Mouse (Mus musculus): ENCODE data around the gene Psmb11. TPM values are rescaled to one million over a fixed set of nuclear protein-coding genes. Genes with fewer than 3 reads are reported as not detected.

The Psmb11 gene
- total RNA-seq (2014; rRNA removed) (not detected in 2 replicates), polyA plus RNA-seq (2015; fragmentation: Nextera tagmentation; extraction: Ambion mirVana) (0.27 TPM in 1 of 2 replicates, not detected in the other)

DNA sequence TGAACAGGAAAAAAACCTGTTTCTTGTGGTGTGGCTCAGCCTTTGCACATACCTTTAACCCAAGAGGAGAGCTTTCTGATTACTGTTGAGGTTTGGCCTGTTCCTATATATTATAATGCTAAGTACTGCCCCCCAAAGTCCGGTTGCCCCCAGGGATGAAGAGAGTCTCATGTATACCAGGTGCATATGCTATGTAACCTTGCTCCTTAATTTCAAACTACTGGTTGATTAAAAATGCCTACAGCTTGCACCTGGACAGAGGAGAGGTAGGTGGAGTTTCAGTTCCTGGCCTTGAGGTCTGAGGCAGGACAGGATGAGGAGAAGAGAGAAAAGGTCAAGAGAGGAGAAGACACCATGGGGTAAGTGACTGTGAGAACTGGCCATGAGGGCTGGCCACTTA lies at the start of gene Psmb11:
Gene Psmb11, plus strand, starts transcription at position 301 of the 400 bp plus-strand sequence.
- DNase-seq (ENCODE audit: low spot score) = no peak
- 97% methylated on average over 1 of the region's 1 CpGs for WGBS
- Histone ChIP-seq H3K9me3 (ENCODE audit: low read length) (no peaks in the 10 kb centered on the region), H3K9ac (replicated peaks; ENCODE audit: low read length, poor library complexity, severe bottlenecking) (no peak within 1 kb of the TSS), H3K4me3 (ENCODE audit: low read depth, low read length) (no peak within 1 kb of the TSS), H3K4me1 (ENCODE audit: insufficient read depth, low read length) (0 out of 2 replicates have a peak, but pooled peaks cover 3% of the 10 kb centered on the region), H3K4me2 (ENCODE audit: low read depth, low read length, poor library complexity, severe bottlenecking) (no peak within 1 kb of the TSS), H3K27me3 (ENCODE audit: insufficient read depth, low read length) (no peaks in the 10 kb centered on the region), H3K27ac (ENCODE audit: low read depth, low read length) (no peak within 1 kb of the TSS), H3K36me3 (ENCODE audit: insufficient read depth, low read length) (no peaks in the 10 kb centered on the region)
- no peak for ATAC-seq (ENCODE audit: low FRiP score)
- TF ChIP-seq CTCF (IDR thresholded peaks at IDR 0.05) = no peak

DNA sequence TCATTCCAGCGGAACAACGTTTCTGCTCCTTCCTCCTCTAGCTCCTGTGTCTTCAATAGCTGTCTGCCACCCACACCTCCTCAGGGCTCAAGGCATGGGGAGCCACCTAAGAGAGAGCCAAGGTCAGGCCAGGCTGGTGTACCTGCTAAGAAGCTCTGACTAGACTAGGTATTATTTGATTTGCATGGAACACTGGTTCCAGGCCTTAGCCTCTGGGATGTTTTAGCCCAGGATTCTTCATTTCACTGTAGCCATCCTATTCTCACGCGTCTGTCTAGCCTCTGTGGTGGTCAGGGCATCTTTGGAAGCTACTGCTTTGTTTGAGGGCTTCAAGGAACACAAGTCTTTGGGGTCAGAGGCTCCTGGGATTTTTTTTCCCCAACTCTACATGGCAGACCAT lies 49.1 kb upstream of the Psmb11 start:
- Histone ChIP-seq H3K27me3 (ENCODE audit: insufficient read depth, low read length) (peaks cover 34% of the 10 kb centered on the region), H3K4me1 (ENCODE audit: insufficient read depth, low read length) (0 out of 2 replicates have a peak, but pooled peaks cover 3% of the 10 kb centered on the region), H3K27ac (ENCODE audit: low read depth, low read length) (no peak overlapping the region), H3K9ac (replicated peaks; ENCODE audit: low read length, poor library complexity, severe bottlenecking) (no peak overlapping the region), H3K4me2 (ENCODE audit: low read depth, low read length, poor library complexity, severe bottlenecking) (no peak overlapping the region), H3K36me3 (ENCODE audit: insufficient read depth, low read length) (no peaks in the 10 kb centered on the region), H3K4me3 (ENCODE audit: low read depth, low read length) (no peak overlapping the region), H3K9me3 (ENCODE audit: low read length) (no peaks in the 10 kb centered on the region)
- DNase-seq (ENCODE audit: low spot score) (no peak), ATAC-seq (ENCODE audit: low FRiP score) (no peak)
- WGBS = 33% methylated on average over 4 of the region's 4 CpGs
- no peak for TF ChIP-seq CTCF (IDR thresholded peaks at IDR 0.05)

DNA sequence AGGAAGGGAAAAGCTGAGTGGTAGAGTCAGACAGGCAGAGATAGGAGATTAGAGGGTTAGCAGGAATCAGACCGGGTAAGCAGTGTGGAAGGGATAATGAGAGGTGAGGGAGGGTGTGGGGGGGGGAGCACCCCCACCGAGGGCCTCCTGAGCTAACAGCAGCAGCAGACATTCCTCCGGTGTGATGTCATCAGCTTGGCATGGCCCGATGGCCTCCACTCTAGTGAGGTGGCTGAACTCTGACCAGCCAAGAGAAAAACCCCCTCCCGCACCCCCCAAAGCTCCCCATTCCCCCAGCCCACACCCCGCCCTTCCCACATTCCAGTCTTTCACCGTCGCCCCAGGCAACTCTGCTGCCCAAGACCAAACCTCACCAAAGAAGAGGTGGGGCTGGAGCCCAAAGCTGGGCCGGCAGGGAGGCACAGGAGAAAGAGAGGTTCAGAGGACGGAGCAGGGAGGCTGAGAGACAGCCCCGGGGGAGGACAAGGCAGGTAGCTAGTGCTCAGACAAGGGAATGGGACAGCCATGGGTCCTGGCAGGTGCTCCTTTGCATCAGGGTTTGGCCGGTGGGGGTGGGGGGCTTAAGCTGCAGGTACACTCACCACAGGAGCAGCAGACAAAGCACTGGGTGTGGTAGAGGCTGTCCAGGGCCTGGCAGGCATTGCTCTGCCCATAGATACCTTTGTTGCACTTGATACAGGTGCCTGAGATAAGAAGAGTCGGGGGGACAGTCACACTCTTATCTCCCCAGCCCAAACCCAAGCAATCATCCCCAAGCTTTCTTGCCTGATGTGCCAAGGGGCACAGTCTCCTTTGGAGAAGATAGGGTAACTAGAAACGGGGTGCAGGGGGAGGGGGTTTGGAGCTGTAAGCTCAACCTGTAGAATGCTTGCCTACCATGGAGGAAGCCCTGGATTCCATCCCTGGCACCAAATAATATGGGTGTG lies 48.2 kb upstream of the Psmb11 start:
- DNase-seq (ENCODE audit: low spot score) (no peak), ATAC-seq (ENCODE audit: low FRiP score) (no peak)
- Histone ChIP-seq H3K36me3 (ENCODE audit: insufficient read depth, low read length) (no peaks in the 10 kb centered on the region), H3K4me1 (ENCODE audit: insufficient read depth, low read length) (0 out of 2 replicates have a peak, but pooled peaks cover 4% of the 10 kb centered on the region), H3K4me2 (ENCODE audit: low read depth, low read length, poor library complexity, severe bottlenecking) (peak overlapping the region; percentile 1; the same call in 1 of the 2 replicates), H3K4me3 (ENCODE audit: low read depth, low read length) (no peak overlapping the region), H3K9me3 (ENCODE audit: low read length) (no peaks in the 10 kb centered on the region), H3K9ac (replicated peaks; ENCODE audit: low read length, poor library complexity, severe bottlenecking) (no peak overlapping the region), H3K27me3 (ENCODE audit: insufficient read depth, low read length) (peaks cover 36% of the 10 kb centered on the region), H3K27ac (ENCODE audit: low read depth, low read length) (no peak overlapping the region)
- no peak for TF ChIP-seq CTCF (IDR thresholded peaks at IDR 0.05)
- WGBS = 16% methylated on average over 12 of the region's 14 CpGs

DNA sequence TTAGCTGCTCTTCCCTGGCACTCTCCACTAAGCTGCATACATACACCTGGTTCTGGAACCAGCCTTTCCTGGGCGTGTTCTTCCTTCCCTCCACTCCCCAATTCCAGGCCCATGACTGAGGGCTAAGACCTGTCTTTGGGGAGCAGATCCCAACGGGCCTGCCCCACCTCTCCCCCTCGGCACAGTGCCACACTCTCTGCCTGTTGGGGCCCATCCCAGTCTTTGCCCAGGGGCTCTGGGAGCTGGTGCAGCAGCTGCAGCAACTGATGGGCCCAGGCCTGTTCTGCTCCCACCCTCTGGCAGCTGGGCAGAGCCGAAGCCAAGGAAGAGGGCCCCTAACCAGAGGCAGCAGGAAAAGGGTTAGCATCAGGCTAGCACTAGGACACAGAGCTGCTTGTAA lies 47.0 kb upstream of the Psmb11 start:
- H3K27me3 ChIP-seq (ENCODE audit: insufficient read depth, low read length) = peaks cover 36% of the 10 kb centered on the region
- DNase-seq (ENCODE audit: low spot score) (peak; percentile 27), ATAC-seq (ENCODE audit: low FRiP score) (no peak)
- WGBS = 20% methylated on average over 4 of the region's 4 CpGs
- H3K9ac ChIP-seq (replicated peaks; ENCODE audit: low read length, poor library complexity, severe bottlenecking) = no peak overlapping the region
- H3K4me2 ChIP-seq (ENCODE audit: low read depth, low read length, poor library complexity, severe bottlenecking) = 0 out of 2 replicates have a peak overlapping the region, but pooled peaks have one; percentile 12
- H3K4me1 ChIP-seq (ENCODE audit: insufficient read depth, low read length) = 0 out of 2 replicates have a peak, but pooled peaks cover 4% of the 10 kb centered on the region
- H3K4me3 ChIP-seq (ENCODE audit: low read depth, low read length) = no peak overlapping the region
- H3K9me3 ChIP-seq (ENCODE audit: low read length) = no peaks in the 10 kb centered on the region
- H3K36me3 ChIP-seq (ENCODE audit: insufficient read depth, low read length) = no peaks in the 10 kb centered on the region
- H3K27ac ChIP-seq (ENCODE audit: low read depth, low read length) = no peak overlapping the region
- TF ChIP-seq CTCF (IDR thresholded peaks at IDR 0.05) = no peak

DNA sequence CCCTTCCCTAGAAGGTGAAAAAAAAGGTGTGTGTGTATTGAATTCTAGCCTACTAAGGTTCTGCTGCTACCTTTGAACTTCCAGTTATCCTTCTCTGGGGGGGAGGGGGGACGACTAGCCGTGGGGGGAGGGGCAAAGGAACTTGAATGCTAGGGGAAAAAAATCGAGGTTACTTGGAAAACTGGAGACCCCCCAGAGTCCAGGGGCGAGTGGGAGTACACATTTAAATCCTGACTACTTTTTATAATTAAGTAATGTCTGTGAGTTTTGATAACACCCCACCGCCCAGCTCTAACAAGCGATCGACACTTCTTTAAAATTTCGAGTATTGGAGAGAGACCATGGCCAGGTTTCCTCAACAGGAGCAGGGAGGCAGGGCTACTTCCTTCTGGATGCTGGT lies 46.2 kb upstream of the Psmb11 start:
- 7% methylated on average over 8 of the region's 8 CpGs for WGBS
- 0 out of 2 replicates have a peak, but pooled peaks cover 4% of the 10 kb centered on the region for H3K4me1 ChIP-seq (ENCODE audit: insufficient read depth, low read length)

DNA sequence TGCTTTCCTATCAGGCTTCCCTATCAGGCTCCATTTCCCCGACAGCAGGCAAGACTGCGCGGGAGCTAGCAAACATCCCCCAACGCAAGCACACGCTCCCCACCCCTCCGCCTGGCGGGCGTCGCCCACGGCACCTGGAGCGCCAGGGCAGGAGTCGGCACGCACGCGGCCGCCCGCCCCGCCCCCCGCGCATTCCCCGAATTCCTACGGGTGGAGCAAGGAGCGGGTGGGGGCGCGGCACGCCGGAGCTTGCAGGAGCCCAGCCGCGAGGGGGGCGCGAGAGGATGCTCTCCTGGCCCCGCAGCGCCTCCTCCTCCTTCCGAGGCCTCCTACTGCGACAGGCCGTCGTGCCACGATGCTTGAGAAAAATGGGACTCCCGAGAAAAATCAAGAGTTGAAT lies 45.6 kb upstream of the Psmb11 start:
- Histone ChIP-seq H3K27me3 (ENCODE audit: insufficient read depth, low read length) (peaks cover 36% of the 10 kb centered on the region), H3K9me3 (ENCODE audit: low read length) (no peaks in the 10 kb centered on the region), H3K4me2 (ENCODE audit: low read depth, low read length, poor library complexity, severe bottlenecking) (peak overlapping the region; percentile 83), H3K4me3 (ENCODE audit: low read depth, low read length) (peak overlapping the region; percentile 52), H3K36me3 (ENCODE audit: insufficient read depth, low read length) (no peaks in the 10 kb centered on the region), H3K27ac (ENCODE audit: low read depth, low read length) (no peak overlapping the region), H3K4me1 (ENCODE audit: insufficient read depth, low read length) (0 out of 2 replicates have a peak, but pooled peaks cover 4% of the 10 kb centered on the region), H3K9ac (replicated peaks; ENCODE audit: low read length, poor library complexity, severe bottlenecking) (0 out of 2 replicates have a peak overlapping the region, but pooled peaks have one; percentile 36)
- under 1% methylated on average over 35 of the region's 39 CpGs for WGBS
- no peak for TF ChIP-seq CTCF (IDR thresholded peaks at IDR 0.05)
- ATAC-seq (ENCODE audit: low FRiP score) (no peak), DNase-seq (ENCODE audit: low spot score) (no peak)

More for the DNA sequence above, 46.2 kb upstream of the Psmb11 start:
- no peaks in the 10 kb centered on the region for H3K36me3 ChIP-seq (ENCODE audit: insufficient read depth, low read length)
- no peaks in the 10 kb centered on the region for H3K9me3 ChIP-seq (ENCODE audit: low read length)
- H3K27me3 ChIP-seq (ENCODE audit: insufficient read depth, low read length) = peaks cover 36% of the 10 kb centered on the region
- DNase-seq (ENCODE audit: low spot score) (no peak), ATAC-seq (ENCODE audit: low FRiP score) (no peak)
- H3K4me2 ChIP-seq (ENCODE audit: low read depth, low read length, poor library complexity, severe bottlenecking) = peak overlapping the region; percentile 83
- H3K9ac ChIP-seq (replicated peaks; ENCODE audit: low read length, poor library complexity, severe bottlenecking) = no peak overlapping the region
- H3K4me3 ChIP-seq (ENCODE audit: low read depth, low read length) = peak overlapping the region; percentile 52; the same call in 1 of the 2 replicates
- H3K27ac ChIP-seq (ENCODE audit: low read depth, low read length) = no peak overlapping the region
- TF ChIP-seq CTCF (IDR thresholded peaks at IDR 0.05) = no peak

All from midbrain, postnatal 0 days (tissue).